Mouse (Mus musculus): ENCODE measurements around the gene Trpm3.

DNA sequence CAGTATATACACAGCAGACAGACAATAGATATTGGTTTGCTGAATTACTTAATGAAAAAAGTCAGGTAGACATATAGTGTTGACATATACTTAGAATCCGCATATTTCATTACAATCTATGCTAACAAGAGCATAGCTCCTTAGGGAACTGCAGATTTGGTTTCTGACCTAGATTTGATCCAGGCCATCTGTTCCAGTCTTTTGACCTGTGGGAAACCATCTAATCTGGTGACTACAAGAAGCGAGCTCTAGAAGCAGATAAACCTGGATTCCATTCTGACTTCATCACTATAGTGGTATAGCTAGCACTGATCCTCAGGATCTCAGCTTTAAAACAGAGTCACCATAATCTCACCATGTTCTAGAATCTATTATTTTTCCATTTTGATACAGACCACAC lies 665.5 kb downstream of the Trpm3 start:
- TF ChIP-seq CTCF (IDR thresholded peaks at IDR 0.05; ENCODE audit: low read depth) (no peak), EP300 (IDR thresholded peaks at IDR 0.05; ENCODE audit: low read depth) (no peak)
